Mouse (Mus musculus) forebrain, embryonic 16.5 days (tissue): ENCODE measurements at regions not wholly inside any gene's neighbourhood (a gene's known extent, or its start where the extent isn't known, plus 50 kb on each side); places are given as distances from the start of the nearest gene placed in this dataset.
A peak's percentile ranks its signal among the peaks of the same experiment; 100 is the strongest.

Source experiments
- ATAC-seq: fragments of 200-750 bp; cut with Nextera tagmentation; 2 replicates; pipeline ENCODE4 v1.8.0; 2017; ENCODE audit warnings: mild to moderate bottlenecking, moderate library complexity
- H3K27ac ChIP-seq: fragments of 300-500 bp; sonication (generic); 2 replicates; pipeline ENCODE4 v1.5.1; 2014; ENCODE audit warnings: low read length, control low read depth
- H3K27me3 ChIP-seq: fragments of 300-500 bp; sonication (generic); replicated peaks from 2 replicates; pipeline ENCODE4 v1.6.1; 2014; ENCODE audit warnings: low read length; ENCODE audit not compliant: control insufficient read depth, insufficient read depth
- H3K36me3 ChIP-seq: fragments of 300-500 bp; sonication (generic); 2 replicates; pipeline ENCODE4 v1.6.1; 2014; ENCODE audit not compliant: control insufficient read depth, insufficient read depth
- H3K4me1 ChIP-seq: fragments of 300-500 bp; sonication (generic); replicated peaks from 2 replicates; pipeline ENCODE4 v1.6.1; 2014; ENCODE audit warnings: low read length; ENCODE audit not compliant: control insufficient read depth, insufficient read depth
- H3K4me2 ChIP-seq: fragments of 300-500 bp; sonication (generic); 2 replicates; pipeline ENCODE4 v1.6.1; 2014; ENCODE audit warnings: mild to moderate bottlenecking, low read length, control low read depth
- H3K4me3 ChIP-seq: fragments of 300-500 bp; sonication (generic); replicated peaks from 2 replicates; pipeline ENCODE4 v1.5.1; 2014; ENCODE audit warnings: mild to moderate bottlenecking, low read length, control low read depth
- H3K9ac ChIP-seq: fragments of 300-500 bp; sonication (generic); replicated peaks from 2 replicates; pipeline ENCODE4 v1.6.1; 2014; ENCODE audit warnings: low read depth, low read length, control low read depth
- H3K9me3 ChIP-seq: fragments of 300-500 bp; sonication (generic); 2 replicates; pipeline ENCODE4 v1.6.1; 2016; ENCODE audit warnings: low read length; ENCODE audit not compliant: control insufficient read depth
- WGBS: fragments of 180-500 bp; shearing (Covaris S2); extraction: QIAGEN DNeasy Blood & Tissue Kit; methylation state at CpG from one replicate; pipeline ENCODE4 v1.1.7; 2014; 5-methylcytosine and 5-hydroxymethylcytosine counted together

DNA sequence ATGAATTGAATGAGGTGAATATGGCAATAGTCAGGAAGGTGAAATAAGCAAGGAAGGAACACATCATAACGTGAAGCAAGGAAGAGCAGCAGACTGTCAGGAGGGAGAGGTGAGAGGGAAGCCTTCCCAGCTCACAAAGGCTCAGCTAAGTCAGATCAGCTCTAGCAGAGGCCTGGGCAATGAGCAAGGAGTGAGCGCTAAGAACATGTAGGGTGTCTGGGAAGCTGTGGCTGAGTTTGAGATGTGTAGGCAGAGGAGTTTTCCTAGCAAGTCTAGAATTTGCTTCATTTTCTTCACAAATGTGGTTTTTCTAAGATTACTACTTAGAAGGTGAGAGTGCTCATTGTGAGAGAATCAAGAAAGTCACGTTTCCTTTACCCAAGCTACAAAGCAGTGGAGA lies 803.5 kb upstream of the Chrm3 start:
- no peak for ATAC-seq
- H3K27me3 ChIP-seq = no peaks in the 10 kb centered on the region

DNA sequence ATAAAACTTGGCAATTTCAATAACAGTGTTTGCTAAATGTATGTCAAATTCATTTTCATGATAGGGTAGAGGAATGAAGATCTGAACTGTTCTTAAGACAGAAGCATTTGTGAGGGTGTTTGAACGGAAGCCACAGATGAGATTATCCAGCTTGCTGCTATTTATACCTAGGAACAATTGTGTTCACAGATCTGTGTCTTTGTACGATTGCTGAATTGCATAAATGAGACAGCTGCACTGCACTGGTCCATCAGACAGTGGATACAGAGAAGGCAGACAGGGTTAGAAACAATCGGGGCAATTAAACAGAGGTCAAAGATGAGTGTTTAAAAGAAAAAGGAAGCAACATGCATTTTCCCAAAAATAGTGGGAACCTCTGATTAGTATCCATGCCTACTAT lies 786.6 kb upstream of the Chrm3 start:
- no peak overlapping the region for H3K4me2 ChIP-seq
- H3K9me3 ChIP-seq = no peaks in the 10 kb centered on the region
- peak; percentile 77 for ATAC-seq
- no peaks in the 10 kb centered on the region for H3K36me3 ChIP-seq
- no peaks in the 10 kb centered on the region for H3K27me3 ChIP-seq
- no peak overlapping the region for H3K9ac ChIP-seq
- no peak overlapping the region for H3K4me3 ChIP-seq
- no peak overlapping the region for H3K27ac ChIP-seq
- H3K4me1 ChIP-seq = no peaks in the 10 kb centered on the region
- 55% methylated on average over 3 of the region's 3 CpGs for WGBS

More for the DNA sequence above, 803.5 kb upstream of the Chrm3 start:
- no peaks in the 10 kb centered on the region for H3K9me3 ChIP-seq
- no peak overlapping the region for H3K4me3 ChIP-seq
- H3K4me1 ChIP-seq = no peaks in the 10 kb centered on the region
- no peaks in the 10 kb centered on the region for H3K36me3 ChIP-seq
- no peak overlapping the region for H3K9ac ChIP-seq
- no peak overlapping the region for H3K27ac ChIP-seq
- H3K4me2 ChIP-seq = no peak overlapping the region
- 77% methylated on average over 3 of the region's 3 CpGs for WGBS

DNA sequence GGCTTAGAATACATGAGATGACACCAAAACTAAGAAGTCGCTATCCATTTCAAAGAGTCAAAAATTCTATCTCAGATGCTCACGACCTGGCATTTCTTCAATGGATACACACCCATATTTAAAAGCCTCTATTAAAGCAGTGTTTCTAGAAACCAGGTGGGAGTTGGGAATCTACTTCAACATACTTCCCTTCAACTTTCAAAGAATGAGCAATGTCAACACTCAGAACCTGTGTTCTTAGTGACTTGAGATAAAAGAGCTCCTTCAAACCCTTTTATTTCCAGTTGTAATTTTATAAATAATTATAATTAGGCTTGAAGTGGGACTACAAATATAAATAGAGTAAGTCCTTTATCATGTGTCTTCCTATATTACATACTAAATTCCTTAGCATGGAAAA lies 747.0 kb upstream of the Chrm3 start:
- no peaks in the 10 kb centered on the region for H3K36me3 ChIP-seq
- no peaks in the 10 kb centered on the region for H3K4me1 ChIP-seq
- no peaks in the 10 kb centered on the region for H3K9me3 ChIP-seq
- 97% methylated on average over 2 of the region's 2 CpGs for WGBS
- no peak overlapping the region for H3K4me2 ChIP-seq
- H3K9ac ChIP-seq = no peak overlapping the region
- H3K27ac ChIP-seq = no peak overlapping the region
- ATAC-seq = no peak
- H3K27me3 ChIP-seq = no peaks in the 10 kb centered on the region
- no peak overlapping the region for H3K4me3 ChIP-seq

DNA sequence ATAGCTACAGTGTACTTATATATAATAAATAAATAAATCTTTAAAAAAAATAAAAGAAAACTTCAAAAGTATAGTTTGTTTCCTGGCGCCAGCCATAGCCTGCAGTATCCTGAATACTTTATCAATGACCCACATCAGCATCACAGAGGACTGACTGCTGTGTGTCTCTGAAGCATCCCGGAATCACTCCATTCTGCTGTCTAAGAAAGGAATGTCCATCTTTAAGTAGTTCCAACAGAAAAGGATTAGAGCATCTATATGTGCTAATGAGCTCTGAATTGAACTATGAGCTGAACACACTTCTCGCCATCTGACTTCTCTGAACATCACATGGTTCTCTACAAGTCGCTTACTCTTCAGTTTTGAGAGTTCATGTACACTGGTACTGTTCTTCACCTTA lies 745.8 kb upstream of the Chrm3 start:
- Histone ChIP-seq H3K4me1 (no peaks in the 10 kb centered on the region), H3K36me3 (no peaks in the 10 kb centered on the region), H3K27me3 (no peaks in the 10 kb centered on the region), H3K4me3 (no peak overlapping the region), H3K4me2 (no peak overlapping the region), H3K9me3 (no peaks in the 10 kb centered on the region), H3K27ac (no peak overlapping the region), H3K9ac (no peak overlapping the region)
- 87% methylated on average over 4 of the region's 4 CpGs for WGBS
- no peak for ATAC-seq

DNA sequence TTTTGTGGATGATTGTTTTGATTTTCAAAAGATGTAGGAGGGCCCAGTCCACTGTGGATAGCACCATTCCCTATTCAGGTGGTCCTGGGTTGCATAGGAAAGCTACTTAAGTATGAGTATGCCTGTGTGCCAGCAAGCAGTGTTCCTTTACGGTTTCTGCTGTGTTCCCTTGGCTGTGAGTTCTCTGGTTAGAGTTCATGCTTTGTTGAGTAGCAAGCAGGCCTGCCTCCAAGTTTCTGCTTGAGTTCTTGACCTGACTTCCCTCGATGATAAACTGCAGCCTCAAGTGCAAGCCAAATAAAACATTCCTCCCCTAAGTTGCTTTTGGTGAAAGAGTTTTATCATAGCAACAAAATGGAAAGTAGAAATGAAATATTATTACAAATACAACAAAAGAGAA lies 744.9 kb upstream of the Chrm3 start:
- Histone ChIP-seq H3K4me2 (no peak overlapping the region), H3K9ac (no peak overlapping the region), H3K9me3 (no peaks in the 10 kb centered on the region), H3K36me3 (no peaks in the 10 kb centered on the region), H3K4me3 (no peak overlapping the region), H3K4me1 (no peaks in the 10 kb centered on the region), H3K27ac (no peak overlapping the region), H3K27me3 (no peaks in the 10 kb centered on the region)
- ATAC-seq = no peak
- 78% methylated on average over 2 of the region's 2 CpGs for WGBS

DNA sequence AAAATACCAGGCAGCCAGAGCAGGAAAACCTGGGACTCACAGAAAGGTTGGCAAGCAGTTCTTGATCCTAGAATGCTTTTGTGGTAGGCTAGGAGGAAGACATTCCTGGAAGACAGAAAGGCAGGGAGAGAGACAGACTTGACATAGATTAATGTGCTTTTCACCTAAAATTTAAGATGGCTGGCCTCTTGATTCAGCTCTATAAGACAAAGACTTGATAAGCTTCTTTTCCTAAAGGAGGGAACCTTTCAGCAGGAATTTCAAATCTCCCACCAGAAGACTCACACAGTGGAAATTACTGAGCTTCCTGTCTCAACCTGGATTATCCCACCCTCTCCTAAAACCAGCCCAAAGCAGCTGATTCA lies 738.9 kb upstream of the Chrm3 start:
- Histone ChIP-seq H3K4me2 (no peak overlapping the region), H3K4me3 (no peak overlapping the region), H3K9me3 (no peaks in the 10 kb centered on the region), H3K36me3 (no peaks in the 10 kb centered on the region), H3K27ac (no peak overlapping the region), H3K27me3 (no peaks in the 10 kb centered on the region), H3K4me1 (no peaks in the 10 kb centered on the region), H3K9ac (no peak overlapping the region)
- no peak for ATAC-seq

DNA sequence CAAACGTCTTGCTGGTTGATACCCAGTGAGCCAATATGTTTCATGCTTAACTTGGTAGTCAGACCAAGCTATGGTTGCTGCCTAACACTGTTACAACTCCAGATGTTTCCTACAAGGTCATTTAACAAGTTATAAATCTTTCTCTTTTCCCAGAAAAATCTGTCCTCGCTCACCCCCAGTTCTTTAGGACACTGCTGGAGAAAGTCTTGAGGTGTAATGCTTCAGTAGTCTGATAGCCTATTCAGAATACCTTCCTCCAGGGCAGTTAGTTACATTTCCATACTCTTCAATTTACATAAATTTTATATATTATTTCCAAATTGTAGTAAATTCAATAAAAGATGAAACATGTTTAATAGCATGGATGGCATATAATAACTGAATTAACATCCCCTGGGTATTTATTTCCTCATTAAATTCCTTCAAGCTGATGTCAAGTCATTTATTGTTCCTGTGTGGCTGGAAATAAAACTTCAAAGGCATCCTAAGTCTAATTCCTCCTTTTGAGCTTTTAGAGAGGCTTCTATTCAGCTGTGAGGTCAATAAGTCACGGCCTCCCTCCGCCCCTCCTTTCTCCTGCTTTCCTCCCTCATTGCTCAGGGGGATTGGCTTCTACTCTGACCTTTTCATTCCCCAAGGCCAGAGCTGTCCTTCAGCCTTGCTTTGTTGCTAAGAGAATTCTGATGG lies 738.4 kb upstream of the Chrm3 start:
- 19% methylated on average over 4 of the region's 4 CpGs for WGBS
- no peaks in the 10 kb centered on the region for H3K27me3 ChIP-seq
- H3K4me2 ChIP-seq = no peak overlapping the region
- no peak for ATAC-seq
- no peaks in the 10 kb centered on the region for H3K36me3 ChIP-seq
- H3K9ac ChIP-seq = no peak overlapping the region
- no peak overlapping the region for H3K27ac ChIP-seq
- no peak overlapping the region for H3K4me3 ChIP-seq
- H3K4me1 ChIP-seq = no peaks in the 10 kb centered on the region
- no peaks in the 10 kb centered on the region for H3K9me3 ChIP-seq

DNA sequence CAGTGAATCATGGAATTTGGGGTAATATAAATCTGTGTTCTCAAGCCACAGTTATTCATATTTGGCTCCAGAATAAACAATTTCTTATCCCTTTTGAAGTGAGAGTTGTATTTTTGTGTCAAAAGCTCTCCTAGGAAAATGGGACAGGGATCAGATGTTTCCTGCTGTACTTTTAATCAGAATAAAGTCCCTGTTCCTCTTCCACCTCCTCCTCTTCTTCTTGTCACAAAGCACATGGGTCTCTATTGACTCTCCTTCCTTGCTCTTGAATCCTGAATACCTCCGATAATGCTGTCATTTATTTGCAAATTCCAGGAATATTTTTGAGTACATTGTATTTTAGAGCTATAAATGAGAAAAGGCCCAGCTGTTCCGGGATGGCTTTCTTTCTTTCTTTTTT lies 732.3 kb upstream of the Chrm3 start:
- no peaks in the 10 kb centered on the region for H3K9me3 ChIP-seq
- H3K9ac ChIP-seq = no peak overlapping the region
- H3K4me2 ChIP-seq = no peak overlapping the region
- no peak overlapping the region for H3K27ac ChIP-seq
- WGBS = 56% methylated on average over 2 of the region's 2 CpGs
- no peak for ATAC-seq
- no peak overlapping the region for H3K4me3 ChIP-seq
- H3K36me3 ChIP-seq = no peaks in the 10 kb centered on the region
- H3K27me3 ChIP-seq = no peaks in the 10 kb centered on the region
- H3K4me1 ChIP-seq = no peaks in the 10 kb centered on the region
